Mouse (Mus musculus): ENCODE measurements around the gene Cdk5r1. TPM values are rescaled to one million over a fixed set of nuclear protein-coding genes. Genes with fewer than 3 reads are reported as not detected.

Cdk5r1 gene
- polyA plus RNA-seq, 1 experiment from 2014 or later = 4.0 TPM

GRCm38 (mm10) chr11:80495972-80496371, 19.1 kb downstream of the Cdk5r1 start:
- H3K4me2 ChIP-seq = no peak overlapping the region
- no peaks in the 10 kb centered on the region for H3K36me3 ChIP-seq
- no peak overlapping the region for H3K4me3 ChIP-seq
- no peak overlapping the region for H3K9ac ChIP-seq
- H3K4me1 ChIP-seq = peaks cover 17% of the 10 kb centered on the region
- no peaks in the 10 kb centered on the region for H3K9me3 ChIP-seq
- H3K27ac ChIP-seq = no peak overlapping the region
- H3K27me3 ChIP-seq = no peaks in the 10 kb centered on the region
- 90% methylated on average over 6 of the region's 6 CpGs for WGBS
- no peak for ATAC-seq (ENCODE audit: insufficient number of reproducible peaks, insufficient read depth, low FRiP score, low TSS enrichment, low read depth)

- ATAC-seq (ENCODE audit: insufficient number of reproducible peaks, insufficient read depth, low FRiP score, low TSS enrichment, low read depth) = no peak
- Histone ChIP-seq H3K27ac (no peak overlapping the region), H3K27me3 (no peaks in the 10 kb centered on the region), H3K9ac (no peak overlapping the region), H3K4me3 (no peak overlapping the region), H3K4me1 (peaks cover 17% of the 10 kb centered on the region), H3K9me3 (no peaks in the 10 kb centered on the region), H3K36me3 (no peaks in the 10 kb centered on the region), H3K4me2 (no peak overlapping the region)
- WGBS = 84% methylated on average over 1 of the region's 1 CpGs
Measured at GRCm38 (mm10) chr11:80496640-80497039, 19.8 kb downstream of the Cdk5r1 start.

DNA sequence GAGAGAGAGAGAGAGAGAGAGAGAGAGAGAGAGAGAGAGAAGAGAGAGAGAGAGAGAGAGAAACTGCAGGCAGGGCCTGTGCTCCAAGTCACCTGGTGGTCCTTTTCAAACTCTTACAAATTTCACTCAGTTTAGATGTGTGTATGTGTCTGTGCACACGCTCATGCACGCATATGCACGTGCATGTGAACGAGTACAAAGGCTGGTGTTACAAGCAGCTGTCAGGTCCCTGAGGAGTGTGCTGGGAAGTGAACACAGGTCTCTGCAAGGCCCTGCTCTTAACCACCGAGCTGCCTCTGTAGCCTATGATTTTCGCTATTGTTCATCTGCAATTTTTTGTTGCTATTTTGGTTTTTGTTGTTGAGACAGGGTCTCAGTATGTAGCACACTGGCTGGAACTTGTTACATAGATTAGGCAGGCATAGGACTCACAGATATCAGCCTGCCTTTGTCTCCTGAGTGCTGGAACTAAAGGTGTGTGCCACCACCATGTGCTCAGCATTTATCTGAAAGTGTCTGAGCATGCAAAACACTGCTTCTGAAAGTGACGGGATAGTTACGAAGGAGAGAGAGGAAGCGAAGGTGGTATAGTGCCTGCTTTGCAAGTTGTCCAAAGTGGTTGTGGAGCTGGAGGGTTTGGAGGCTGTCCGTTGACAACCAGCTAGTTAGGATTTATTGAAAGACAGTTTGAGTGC, 20.5 kb downstream of the Cdk5r1 start:
- Histone ChIP-seq H3K9ac (no peak overlapping the region), H3K27me3 (no peaks in the 10 kb centered on the region), H3K36me3 (no peaks in the 10 kb centered on the region), H3K4me1 (peaks cover 17% of the 10 kb centered on the region), H3K4me3 (no peak overlapping the region), H3K9me3 (no peaks in the 10 kb centered on the region), H3K4me2 (no peak overlapping the region), H3K27ac (no peak overlapping the region)
- ATAC-seq (ENCODE audit: insufficient number of reproducible peaks, insufficient read depth, low FRiP score, low TSS enrichment, low read depth) = no peak
- WGBS = 79% methylated on average over 10 of the region's 10 CpGs

DNA sequence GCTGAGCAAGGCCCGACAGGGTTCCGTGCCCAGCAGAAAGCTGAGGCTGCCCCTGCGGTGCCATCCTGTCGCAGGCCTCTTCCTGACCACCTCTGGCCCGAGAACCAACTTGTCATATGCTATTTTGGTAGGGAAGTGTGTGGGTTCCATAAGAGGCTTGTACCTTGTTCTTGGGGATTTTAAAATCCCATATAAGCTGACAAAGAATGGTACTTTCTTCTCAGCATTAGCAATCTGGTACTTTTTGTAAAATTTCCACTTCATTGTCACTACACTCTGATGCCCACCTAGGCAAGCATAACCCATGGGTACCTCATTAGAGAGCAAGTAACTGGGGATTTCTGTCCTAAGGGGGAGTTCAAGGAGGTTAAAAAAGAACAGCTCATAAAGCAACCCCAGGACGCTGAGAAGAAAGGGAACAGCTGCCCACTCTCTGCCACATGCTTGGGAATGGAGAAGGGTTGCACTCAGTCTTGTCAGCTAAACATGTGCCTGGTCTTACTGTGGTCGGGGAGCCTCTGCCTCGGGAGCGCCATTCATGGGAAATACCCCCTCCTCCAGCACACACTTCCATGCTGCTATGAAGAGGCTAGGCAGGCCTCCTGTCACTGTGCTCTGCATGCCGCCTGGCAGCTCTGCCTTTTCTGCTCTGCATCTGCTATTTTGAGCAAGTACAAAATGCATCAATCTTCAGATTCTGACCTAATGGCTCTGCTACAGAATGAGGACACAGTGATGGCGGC, 21.7 kb downstream of the Cdk5r1 start:
- Histone ChIP-seq H3K27ac (peak overlapping the region; percentile 4; the same call in 1 of the 2 replicates), H3K4me1 (peaks cover 18% of the 10 kb centered on the region), H3K36me3 (no peaks in the 10 kb centered on the region), H3K27me3 (no peaks in the 10 kb centered on the region), H3K9ac (no peak overlapping the region), H3K4me3 (no peak overlapping the region), H3K9me3 (no peaks in the 10 kb centered on the region), H3K4me2 (no peak overlapping the region)
- WGBS = 69% methylated on average over 11 of the region's 11 CpGs
- no peak for ATAC-seq (ENCODE audit: insufficient number of reproducible peaks, insufficient read depth, low FRiP score, low TSS enrichment, low read depth)

GRCm38 (mm10) chr11:80499550-80499952, 22.7 kb downstream of the Cdk5r1 start:
- 59% methylated on average over 4 of the region's 4 CpGs for WGBS
- Histone ChIP-seq H3K27me3 (no peaks in the 10 kb centered on the region), H3K4me1 (peaks cover 29% of the 10 kb centered on the region), H3K9me3 (no peaks in the 10 kb centered on the region), H3K9ac (no peak overlapping the region), H3K4me2 (no peak overlapping the region), H3K36me3 (no peaks in the 10 kb centered on the region), H3K4me3 (no peak overlapping the region), H3K27ac (no peak overlapping the region)
- ATAC-seq (ENCODE audit: insufficient number of reproducible peaks, insufficient read depth, low FRiP score, low TSS enrichment, low read depth) = no peak

GRCm38 (mm10) chr11:80503281-80503680, 26.5 kb downstream of the Cdk5r1 start:
- Histone ChIP-seq H3K4me1 (peaks cover 33% of the 10 kb centered on the region), H3K36me3 (no peaks in the 10 kb centered on the region), H3K4me2 (no peak overlapping the region), H3K9me3 (no peaks in the 10 kb centered on the region), H3K27ac (no peak overlapping the region), H3K4me3 (no peak overlapping the region), H3K9ac (no peak overlapping the region), H3K27me3 (no peaks in the 10 kb centered on the region)
- no peak for ATAC-seq (ENCODE audit: insufficient number of reproducible peaks, insufficient read depth, low FRiP score, low TSS enrichment, low read depth)
- 78% methylated on average over 6 of the region's 6 CpGs for WGBS

DNA sequence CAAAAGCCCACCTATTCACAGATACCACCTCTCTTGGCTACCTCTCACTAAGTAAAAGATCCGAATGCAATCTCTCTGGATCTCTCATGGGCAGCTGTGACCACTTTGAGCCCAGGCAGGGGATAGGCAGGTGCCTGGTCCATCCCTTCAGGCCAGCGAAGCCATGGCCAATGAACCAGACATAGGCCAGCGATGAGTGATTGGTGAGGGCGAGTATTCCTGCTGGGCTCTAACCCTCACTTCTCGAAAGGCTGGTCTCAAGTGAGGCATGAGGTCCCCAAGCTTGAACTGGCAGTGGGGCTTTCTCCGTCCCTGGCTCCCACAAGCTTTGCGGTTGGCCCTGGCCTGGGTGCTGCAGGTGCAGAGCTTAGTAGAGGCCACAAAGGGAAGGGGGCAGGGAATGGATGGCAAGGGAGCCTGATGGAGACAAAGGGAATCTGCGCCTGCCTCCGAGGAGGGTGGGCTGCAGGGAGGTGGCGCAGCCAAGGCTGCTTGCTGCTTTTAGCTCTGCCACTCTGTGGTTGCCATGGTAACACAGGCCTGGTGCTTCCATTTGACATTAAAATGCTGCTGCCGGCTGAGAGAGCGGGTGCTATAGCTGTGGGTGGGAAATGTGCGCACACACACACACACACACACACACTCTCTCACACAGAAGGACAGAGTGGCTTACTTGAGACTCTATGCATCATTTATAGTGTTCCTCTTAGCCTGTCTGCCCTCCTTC, 27.1 kb downstream of the Cdk5r1 start:
- H3K36me3 ChIP-seq = no peaks in the 10 kb centered on the region
- no peak overlapping the region; the same call in 1 of the 2 replicates for H3K9ac ChIP-seq
- no peaks in the 10 kb centered on the region for H3K9me3 ChIP-seq
- WGBS = 26% methylated on average over 13 of the region's 13 CpGs
- peaks cover 33% of the 10 kb centered on the region for H3K4me1 ChIP-seq
- peak; percentile 74; the same call in 1 of the 2 replicates for ATAC-seq (ENCODE audit: insufficient number of reproducible peaks, insufficient read depth, low FRiP score, low TSS enrichment, low read depth)
- H3K27ac ChIP-seq = 0 out of 2 replicates have a peak overlapping the region, but pooled peaks have one; percentile 5
- no peak overlapping the region for H3K4me3 ChIP-seq
- H3K4me2 ChIP-seq = peak overlapping the region; percentile 12
- no peaks in the 10 kb centered on the region for H3K27me3 ChIP-seq

- WGBS = 38% methylated on average over 6 of the region's 6 CpGs
- Histone ChIP-seq H3K9me3 (no peaks in the 10 kb centered on the region), H3K27me3 (no peaks in the 10 kb centered on the region), H3K27ac (0 out of 2 replicates have a peak overlapping the region, but pooled peaks have one; percentile 5), H3K36me3 (no peaks in the 10 kb centered on the region), H3K4me3 (no peak overlapping the region), H3K9ac (no peak overlapping the region; the same call in 1 of the 2 replicates), H3K4me2 (peak overlapping the region; percentile 12; the same call in 1 of the 2 replicates), H3K4me1 (peaks cover 29% of the 10 kb centered on the region)
- ATAC-seq (ENCODE audit: insufficient number of reproducible peaks, insufficient read depth, low FRiP score, low TSS enrichment, low read depth) = no peak
Measured at GRCm38 (mm10) chr11:80504519-80505385, 27.9 kb downstream of the Cdk5r1 start.

GRCm38 (mm10) chr11:80505581-80505980, 28.8 kb downstream of the Cdk5r1 start:
- Histone ChIP-seq H3K27ac (no peak overlapping the region), H3K4me2 (no peak overlapping the region), H3K27me3 (no peaks in the 10 kb centered on the region), H3K9ac (no peak overlapping the region), H3K9me3 (no peaks in the 10 kb centered on the region), H3K4me3 (no peak overlapping the region), H3K4me1 (peaks cover 26% of the 10 kb centered on the region), H3K36me3 (no peaks in the 10 kb centered on the region)
- ATAC-seq (ENCODE audit: insufficient number of reproducible peaks, insufficient read depth, low FRiP score, low TSS enrichment, low read depth) = no peak
- 86% methylated on average over 3 of the region's 3 CpGs for WGBS

DNA sequence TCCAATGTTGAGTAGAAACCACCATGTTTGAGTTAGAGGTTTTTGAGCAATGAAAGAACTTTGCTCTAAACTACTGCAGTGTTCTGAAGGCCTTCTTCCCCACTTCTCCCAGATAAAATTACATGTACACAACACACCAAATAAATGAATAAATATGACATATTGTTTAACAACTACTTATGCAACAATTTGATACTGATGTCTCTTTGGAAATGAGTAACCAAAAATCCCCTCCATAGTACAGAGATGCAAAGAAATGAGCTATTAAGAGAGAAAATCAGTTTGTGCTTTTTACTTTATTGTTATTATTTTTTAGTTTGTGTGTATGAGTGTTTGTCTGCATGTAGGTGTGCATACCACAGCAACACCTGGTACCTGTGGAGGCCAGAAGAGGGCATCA, 29.7 kb downstream of the Cdk5r1 start:
- Histone ChIP-seq H3K4me3 (no peak overlapping the region), H3K4me1 (peaks cover 26% of the 10 kb centered on the region), H3K4me2 (no peak overlapping the region), H3K9ac (no peak overlapping the region), H3K9me3 (no peaks in the 10 kb centered on the region), H3K27ac (no peak overlapping the region), H3K36me3 (no peaks in the 10 kb centered on the region), H3K27me3 (no peaks in the 10 kb centered on the region)
- no peak for ATAC-seq (ENCODE audit: insufficient number of reproducible peaks, insufficient read depth, low FRiP score, low TSS enrichment, low read depth)

DNA sequence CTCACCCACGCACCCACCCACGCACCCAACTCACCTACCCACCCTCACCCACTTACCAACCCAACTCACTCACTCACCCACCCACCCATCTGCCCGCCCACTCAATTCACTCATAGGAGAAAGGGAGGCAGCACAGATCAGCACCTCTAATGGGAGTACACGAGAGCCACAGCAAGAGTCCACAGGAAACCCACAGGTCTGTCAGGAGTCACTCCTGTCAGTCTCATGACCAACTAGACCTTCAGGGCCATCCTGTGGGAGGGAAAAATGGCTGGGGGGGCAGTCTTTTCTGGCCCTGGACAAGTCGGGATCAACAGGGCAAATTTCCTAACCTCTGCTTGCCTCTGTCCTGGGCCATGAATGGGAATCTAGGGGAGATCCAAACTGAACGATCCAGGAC, 31.0 kb downstream of the Cdk5r1 start:
- WGBS = 79% methylated on average over 6 of the region's 6 CpGs
- ATAC-seq (ENCODE audit: insufficient number of reproducible peaks, insufficient read depth, low FRiP score, low TSS enrichment, low read depth) = no peak

More for the DNA sequence above, 31.0 kb downstream of the Cdk5r1 start:
- Histone ChIP-seq H3K9me3 (no peaks in the 10 kb centered on the region), H3K4me3 (no peak overlapping the region), H3K9ac (no peak overlapping the region), H3K27ac (no peak overlapping the region), H3K4me2 (no peak overlapping the region), H3K4me1 (peaks cover 26% of the 10 kb centered on the region), H3K36me3 (no peaks in the 10 kb centered on the region), H3K27me3 (no peaks in the 10 kb centered on the region)

All from embryonic facial prominence, embryonic 13.5 days (tissue).